Mouse (Mus musculus): ENCODE data around the gene Ciita.

Gene Ciita

DNA sequence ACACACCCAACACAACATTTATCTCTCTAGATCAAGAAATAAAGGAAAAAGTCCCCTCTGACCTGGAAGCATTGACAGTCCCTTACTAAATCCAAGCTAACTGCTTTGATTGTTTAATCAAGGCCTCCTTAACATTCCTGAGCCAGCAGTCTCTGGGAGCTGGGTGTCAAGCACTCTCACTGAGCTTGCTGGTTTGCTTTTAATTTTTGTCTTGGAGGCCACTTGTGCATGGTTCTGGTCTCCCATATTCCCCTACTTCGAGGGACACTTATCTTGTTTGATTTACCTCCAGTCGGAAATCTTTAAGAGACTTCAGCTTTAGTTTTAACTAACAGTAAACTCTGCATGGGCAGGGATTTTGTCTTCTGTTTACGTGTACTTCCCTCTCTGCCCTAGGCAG is 4.9 kb upstream of the Ciita start:
- DNase-seq = no peak

- no peak for DNase-seq
Observed at GRCm38 (mm10) chr16:10475919-10476318, 3.9 kb upstream of the Ciita start.

DNA sequence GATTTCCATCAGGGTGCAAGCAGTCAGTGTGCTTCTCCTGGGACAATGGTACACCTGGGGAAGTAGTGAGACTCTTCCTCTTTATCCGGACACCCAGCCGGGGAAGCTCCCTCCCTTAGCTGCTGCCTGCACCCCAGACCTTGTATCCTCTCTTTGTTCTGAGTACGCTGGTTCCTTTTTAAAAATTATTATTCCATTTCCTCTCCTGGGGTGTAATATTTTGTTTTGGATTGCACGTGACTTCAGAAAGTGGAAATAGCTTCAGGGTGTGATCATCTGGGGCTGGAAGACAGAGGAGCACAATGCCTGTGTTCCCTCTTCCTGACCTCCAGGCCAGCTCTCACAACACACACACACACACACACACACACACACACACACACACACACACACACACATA is 2.5 kb downstream of the Ciita start:
- DNase-seq = no peak

DNA sequence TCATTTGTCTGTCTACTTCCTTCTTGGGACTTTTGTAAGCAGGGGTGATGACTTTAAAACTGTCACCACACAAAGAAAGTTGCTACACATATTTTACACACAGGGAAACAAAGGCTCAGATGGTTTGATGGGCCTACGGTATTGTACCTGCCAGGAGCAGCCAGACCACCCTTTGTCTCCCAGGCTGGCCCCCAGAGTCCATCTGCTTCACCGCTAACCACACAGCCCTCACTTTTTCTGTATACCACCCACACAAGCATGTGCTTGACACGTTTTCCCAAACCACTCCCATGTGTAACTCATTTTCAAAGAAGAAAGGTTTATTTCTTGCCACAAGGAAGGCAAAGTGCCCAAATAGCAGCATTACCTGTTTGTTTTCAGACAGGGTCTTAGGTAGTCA is 7.1 kb downstream of the Ciita start:
- no peak for DNase-seq

GRCm38 (mm10) chr16:10487895-10488493 is 8.1 kb downstream of the Ciita start:
- DNase-seq = no peak

DNA sequence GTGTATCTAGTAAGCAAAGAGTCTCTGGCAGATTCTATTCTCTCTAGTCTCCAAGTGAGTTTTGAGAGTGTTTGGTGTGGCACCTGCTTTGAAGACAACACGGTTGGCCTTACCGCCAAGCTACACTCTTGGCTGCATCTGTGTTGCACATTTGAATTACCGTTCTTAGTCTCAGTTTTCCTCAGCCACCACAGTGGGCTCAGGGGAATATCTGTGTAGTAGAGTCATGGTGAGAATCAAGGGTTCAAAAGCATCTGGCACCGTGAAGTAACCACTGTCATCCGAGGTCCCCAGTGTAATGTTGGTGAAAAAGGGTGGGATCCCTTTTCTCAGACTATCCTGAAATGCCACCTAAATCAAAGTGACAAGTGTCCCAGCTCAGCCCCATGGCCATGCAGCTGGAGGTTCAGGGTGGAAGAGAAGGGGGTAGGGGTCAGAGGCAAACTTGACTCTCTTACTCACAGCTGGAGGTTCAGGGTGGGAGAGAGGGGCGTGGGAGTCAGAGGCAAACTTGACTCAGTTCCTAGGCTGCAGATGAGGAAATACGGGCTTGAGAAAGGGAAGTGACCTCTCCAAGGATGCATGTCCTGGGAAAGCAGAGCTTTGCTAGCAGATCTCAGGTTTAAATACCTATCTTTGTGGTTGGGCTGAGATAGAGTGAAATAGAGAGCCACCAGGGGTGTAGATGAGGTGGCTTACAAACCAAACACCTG is 9.1 kb downstream of the Ciita start:
- no peak for DNase-seq

- DNase-seq = no peak
Observed at GRCm38 (mm10) chr16:10489483-10489882, 9.6 kb downstream of the Ciita start.

DNA sequence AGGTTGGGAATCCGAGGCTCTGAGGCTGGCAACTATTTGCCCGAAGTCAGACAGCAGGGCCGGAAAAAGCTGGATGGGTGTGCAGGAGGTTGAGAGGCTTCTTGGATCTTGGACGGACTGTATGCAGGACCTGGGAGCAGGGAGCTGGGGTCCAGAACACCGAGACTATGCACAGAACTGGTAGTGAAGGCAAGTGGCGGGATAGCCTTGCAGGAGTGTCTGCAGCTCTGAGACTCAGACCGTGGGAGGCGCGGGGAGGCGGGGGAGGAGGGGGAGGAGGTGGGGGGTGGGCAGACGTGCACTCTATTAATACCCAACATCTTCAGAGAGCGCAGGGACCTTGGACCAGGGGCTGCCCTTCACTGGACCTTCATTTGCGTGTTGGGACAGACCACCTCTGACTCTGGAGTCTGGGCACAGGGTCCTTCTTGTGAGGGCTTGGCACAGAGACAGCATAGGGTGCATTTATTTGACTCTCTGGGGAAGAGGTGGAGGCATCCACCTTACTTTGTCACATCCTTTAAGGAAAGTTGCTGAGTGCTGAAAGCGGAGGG is 10.1 kb downstream of the Ciita start:
- DNase-seq = no peak

- DNase-seq = no peak
Observed at GRCm38 (mm10) chr16:10490503-10491150, 10.8 kb downstream of the Ciita start.

- DNase-seq = no peak
Observed at GRCm38 (mm10) chr16:10491716-10492115, 11.9 kb downstream of the Ciita start.

- DNase-seq = no peak
Observed at GRCm38 (mm10) chr16:10492587-10492986, 12.7 kb downstream of the Ciita start.

DNA sequence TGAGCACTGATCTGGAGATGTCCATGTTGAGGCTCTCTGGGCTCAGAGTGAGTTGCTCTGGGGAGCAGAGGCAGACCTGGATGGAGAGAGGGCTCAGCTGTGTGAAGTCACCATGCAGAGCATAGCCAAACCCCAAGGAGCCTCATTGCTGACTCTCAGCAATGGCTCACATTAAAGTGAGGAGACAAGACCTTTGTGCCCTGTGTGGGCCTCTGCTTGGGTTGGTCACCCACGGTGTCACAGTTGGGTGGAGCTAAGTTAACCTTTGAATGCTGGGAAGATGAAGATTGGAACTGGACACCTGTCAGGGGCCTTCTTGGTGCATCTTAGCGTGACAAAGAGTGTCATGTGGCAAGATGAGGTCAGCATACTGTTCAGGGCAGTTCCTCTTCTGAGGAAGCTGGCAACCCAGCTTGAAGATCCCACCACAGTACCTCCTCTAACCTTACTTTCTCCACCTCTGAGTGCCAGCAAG is 16.0 kb downstream of the Ciita start:
- no peak for DNase-seq

GRCm38 (mm10) chr16:10498096-10498602 is 18.3 kb downstream of the Ciita start:
- peak in 1 of 2 experiments; percentile 42 for DNase-seq

GRCm38 (mm10) chr16:10499122-10499521 is 19.3 kb downstream of the Ciita start:
- DNase-seq = no peak

DNA sequence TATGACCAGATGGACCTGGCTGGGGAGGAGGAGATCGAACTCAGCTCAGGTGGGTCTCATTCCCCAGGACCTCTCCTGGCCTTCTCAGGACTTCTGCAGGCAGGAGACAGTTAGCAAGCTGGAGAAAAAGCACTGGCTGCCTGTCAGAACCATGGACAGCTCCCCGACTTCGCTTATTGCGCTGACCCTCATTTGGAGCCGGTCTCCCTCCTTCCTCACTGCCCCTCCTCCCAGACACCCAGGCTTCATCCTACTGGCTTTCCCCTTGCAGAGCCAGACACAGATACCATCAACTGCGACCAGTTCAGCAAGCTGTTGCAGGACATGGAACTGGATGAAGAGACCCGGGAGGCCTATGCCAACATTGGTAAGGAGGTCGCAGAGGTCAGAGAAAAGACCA is 22.0 kb downstream of the Ciita start:
- DNase-seq = no peak

DNA sequence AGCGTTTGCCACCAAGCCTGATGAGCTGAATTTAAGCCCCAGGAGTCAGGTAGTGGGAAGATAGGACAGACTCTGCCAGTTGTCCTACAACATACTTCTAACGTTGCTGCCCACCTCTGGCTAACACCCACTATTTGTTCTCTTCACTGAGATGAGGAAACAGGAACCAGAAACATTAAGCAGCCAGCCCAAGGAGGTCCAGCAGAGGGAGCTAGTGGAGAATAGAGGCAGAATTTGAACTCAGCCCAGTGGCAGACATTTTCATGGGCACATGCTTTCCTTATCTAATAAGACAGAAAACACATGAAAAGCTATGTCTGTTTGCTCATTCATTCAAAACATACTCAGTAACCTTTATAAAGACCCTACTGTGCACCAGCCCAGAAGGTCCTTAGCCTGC is 23.2 kb downstream of the Ciita start:
- DNase-seq = no peak

DNA sequence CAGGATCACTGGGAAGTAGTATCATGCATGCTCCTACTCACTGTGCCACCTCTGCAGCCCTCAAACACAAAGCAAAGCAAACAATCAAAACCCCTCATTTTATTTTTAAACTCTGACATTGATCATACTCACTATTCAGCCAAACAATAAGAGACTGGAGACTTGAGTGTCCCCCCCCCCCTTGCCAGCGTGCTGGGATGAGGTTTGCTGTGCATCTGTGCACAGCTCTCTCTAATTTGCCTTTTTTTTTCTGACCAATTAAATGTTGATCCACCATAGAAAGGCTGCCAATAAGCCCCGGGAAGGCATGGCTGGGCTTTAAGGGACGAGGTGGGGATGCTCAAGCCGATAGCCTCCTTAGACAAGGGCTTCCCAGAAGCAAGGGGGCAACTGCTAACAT is 27.6 kb downstream of the Ciita start:
- no peak for DNase-seq

DNA sequence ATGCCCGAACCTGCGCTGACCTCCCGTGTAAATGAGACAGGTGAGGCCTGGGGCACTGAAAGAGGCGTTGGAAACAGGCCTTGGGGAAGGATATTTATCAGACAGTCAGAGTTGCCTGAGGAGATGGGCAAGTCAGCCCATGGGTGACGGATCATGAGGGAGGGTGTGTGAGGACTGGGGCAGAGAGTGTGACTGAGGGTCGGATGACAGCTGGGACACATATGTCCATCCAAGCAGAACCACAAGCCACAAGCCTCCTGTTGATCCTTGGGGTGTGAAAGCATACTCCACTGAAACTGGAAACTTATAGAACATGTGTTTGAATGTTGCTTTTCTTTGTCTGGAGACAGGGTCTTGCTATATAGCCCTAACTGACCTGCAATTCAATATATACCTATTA is 28.8 kb downstream of the Ciita start:
- no peak for DNase-seq

DNA sequence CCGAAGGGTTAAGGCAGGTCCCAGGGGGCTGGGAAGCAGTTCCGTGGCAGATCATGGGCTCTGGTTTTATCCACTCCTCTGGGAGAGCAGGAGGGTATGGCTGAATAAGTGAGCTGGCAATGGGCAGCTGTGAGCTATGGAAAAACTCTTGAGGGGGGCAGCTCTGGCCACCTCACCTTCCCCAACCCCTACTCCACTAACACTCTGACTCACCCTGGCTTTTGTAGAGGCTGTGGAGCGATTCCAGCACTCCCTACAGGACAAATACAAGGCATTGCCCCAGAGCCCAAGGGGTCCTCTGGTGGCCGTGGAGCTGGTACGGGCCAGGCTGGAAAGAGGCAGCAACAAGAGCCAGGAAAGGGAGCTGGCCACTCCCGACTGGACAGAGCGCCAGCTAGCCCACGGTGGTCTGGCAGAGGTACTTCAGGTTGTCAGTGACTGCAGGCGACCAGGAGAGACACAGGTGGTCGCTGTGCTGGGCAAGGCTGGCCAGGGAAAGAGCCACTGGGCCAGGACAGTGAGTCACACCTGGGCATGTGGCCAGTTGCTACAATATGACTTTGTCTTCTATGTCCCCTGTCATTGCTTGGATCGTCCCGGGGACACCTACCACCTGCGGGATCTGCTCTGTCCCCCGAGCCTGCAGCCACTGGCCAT is 30.7 kb downstream of the Ciita start:
- peak; percentile 89 for DNase-seq

GRCm38 (mm10) chr16:10511134-10511520 is 31.3 kb downstream of the Ciita start:
- DNase-seq = peak; percentile 55 to 69

DNA sequence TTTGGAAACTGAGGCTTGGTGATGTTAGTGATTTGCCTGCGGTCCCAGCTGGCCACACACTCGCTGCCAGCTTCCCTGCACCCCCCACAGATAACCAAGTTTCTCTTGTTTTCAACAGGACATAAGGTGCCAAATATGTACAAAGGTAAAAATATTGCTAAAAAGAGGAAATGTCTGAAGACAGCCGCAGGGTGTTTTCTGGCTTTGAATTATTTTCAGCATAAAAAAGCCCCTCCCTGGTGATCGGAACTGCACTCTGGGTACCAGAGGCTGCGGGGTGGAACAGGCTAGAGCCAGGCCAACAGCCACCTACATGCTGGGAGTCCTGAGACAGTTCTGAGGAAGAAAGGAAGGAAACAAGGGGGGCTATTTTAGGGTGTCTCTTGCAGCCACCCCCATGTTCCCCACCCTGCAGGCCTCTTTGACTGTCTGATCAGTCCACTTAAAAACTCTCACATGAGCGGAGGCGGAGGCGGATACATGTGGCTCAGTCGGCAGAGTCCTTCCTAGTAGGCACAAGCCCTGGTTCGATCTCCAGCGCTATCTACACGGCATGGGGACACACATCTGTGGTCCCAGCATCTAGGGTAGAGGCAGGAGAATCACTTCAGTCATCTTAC is 36.2 kb downstream of the Ciita start:
- no peak for DNase-seq

- no peak for DNase-seq
Observed at GRCm38 (mm10) chr16:10518030-10518429, 38.2 kb downstream of the Ciita start.
